Mouse (Mus musculus): ENCODE data around the gene Mgmt. TPM values are rescaled to one million over a fixed set of nuclear protein-coding genes. Genes with fewer than 3 reads are reported as not detected.

Gene Mgmt
- polyA plus RNA-seq, 2 experiments = 1.3 to 3.4 TPM

DNA sequence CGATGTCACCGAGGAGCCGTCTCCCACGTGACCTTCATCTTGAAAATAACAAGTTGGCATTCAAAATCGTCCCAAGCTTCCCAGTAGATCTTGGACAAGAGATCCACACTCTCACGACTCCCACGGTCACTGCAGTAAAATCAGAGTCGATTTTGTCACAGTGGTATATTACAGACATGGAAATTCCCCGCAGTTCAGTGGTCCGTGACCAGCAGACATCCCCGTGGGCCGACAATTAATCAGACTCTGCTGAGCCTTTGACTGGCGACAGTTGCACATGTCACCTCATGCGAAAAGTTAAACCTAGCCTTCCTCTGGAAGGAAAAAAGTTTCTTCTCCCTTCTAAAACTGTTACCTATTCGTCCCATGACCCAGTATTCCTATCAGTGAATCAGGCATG is 106.8 kb downstream of the Mgmt start:
- Histone ChIP-seq H3K4me3 (ENCODE audit: insufficient read depth in 1 of 2, low read depth in 2 of 2, low read length in 2 of 2) (no peak overlapping the region), H3K27ac (no peak overlapping the region), H3K9me3 (ENCODE audit: control insufficient read depth, low read length) (no peaks in the 10 kb centered on the region), H3K4me1 (replicated peaks; ENCODE audit: control insufficient read depth in 2 of 2, insufficient read depth in 2 of 2, low read length in 1 of 2) (no peaks in the 10 kb centered on the region), H3K4me2 (ENCODE audit: low read depth) (no peak overlapping the region), H3K9ac (replicated peaks) (no peak overlapping the region), H3K36me3 (replicated peaks; ENCODE audit: control insufficient read depth, insufficient read depth, low read depth) (no peaks in the 10 kb centered on the region), H3K27me3 (ENCODE audit: control insufficient read depth, insufficient read depth, low read length) (no peaks in the 10 kb centered on the region)
- WGBS (ENCODE audit: insufficient replicate concordance) = 75% methylated on average over 15 of the region's 15 CpGs
- no peak for ATAC-seq (ENCODE audit: insufficient read depth)
- no peak for TF ChIP-seq EP300 (IDR thresholded peaks at IDR 0.05; ENCODE audit: low read depth)
- no peak for TF ChIP-seq CTCF (IDR thresholded peaks at IDR 0.05; ENCODE audit: low read depth)
- DNase-seq (ENCODE audit: low read depth in 3 of 3, low spot score in 3 of 3) = no peak

DNA sequence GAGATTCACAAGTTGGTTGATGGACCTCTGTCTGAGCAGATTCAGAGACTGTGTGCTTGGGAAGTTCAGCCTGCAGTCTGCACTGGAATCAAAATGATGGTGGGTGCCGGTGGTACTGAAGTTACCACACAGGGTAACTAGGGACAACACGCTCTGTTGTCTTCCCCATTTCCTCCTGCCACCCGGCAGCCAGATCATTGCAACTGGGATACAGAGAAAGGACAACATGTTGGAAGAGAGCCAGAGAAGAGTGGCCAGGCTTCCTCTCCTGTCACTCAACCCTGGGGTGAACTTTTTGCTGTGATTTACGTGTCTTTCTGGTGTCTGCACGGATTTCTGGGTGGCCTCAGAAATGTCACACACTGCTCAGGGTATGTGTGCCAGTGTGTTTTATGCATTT is 107.4 kb downstream of the Mgmt start:
- ATAC-seq (ENCODE audit: insufficient read depth) = no peak
- Histone ChIP-seq H3K9ac (replicated peaks) (no peak overlapping the region), H3K36me3 (replicated peaks; ENCODE audit: control insufficient read depth, insufficient read depth, low read depth) (no peaks in the 10 kb centered on the region), H3K9me3 (ENCODE audit: control insufficient read depth, low read length) (no peaks in the 10 kb centered on the region), H3K4me2 (ENCODE audit: low read depth) (no peak overlapping the region), H3K27ac (no peak overlapping the region), H3K4me3 (ENCODE audit: insufficient read depth in 1 of 2, low read depth in 2 of 2, low read length in 2 of 2) (no peak overlapping the region), H3K4me1 (replicated peaks; ENCODE audit: control insufficient read depth in 2 of 2, insufficient read depth in 2 of 2, low read length in 1 of 2) (no peaks in the 10 kb centered on the region), H3K27me3 (ENCODE audit: control insufficient read depth, insufficient read depth, low read length) (no peaks in the 10 kb centered on the region)
- TF ChIP-seq EP300 (IDR thresholded peaks at IDR 0.05; ENCODE audit: low read depth) (no peak), CTCF (IDR thresholded peaks at IDR 0.05; ENCODE audit: low read depth) (no peak)
- WGBS (ENCODE audit: insufficient replicate concordance) = 26% methylated on average over 5 of the region's 5 CpGs
- DNase-seq (ENCODE audit: low read depth in 3 of 3, low spot score in 3 of 3) = no peak

- no peaks in the 10 kb centered on the region for H3K9me3 ChIP-seq (ENCODE audit: control insufficient read depth, low read length)
- H3K9ac ChIP-seq (replicated peaks) = no peak overlapping the region
- TF ChIP-seq EP300 (IDR thresholded peaks at IDR 0.05; ENCODE audit: low read depth) = no peak
- TF ChIP-seq CTCF (IDR thresholded peaks at IDR 0.05; ENCODE audit: low read depth) = no peak
- H3K4me3 ChIP-seq (ENCODE audit: insufficient read depth in 1 of 2, low read depth in 2 of 2, low read length in 2 of 2) = no peak overlapping the region
- no peak overlapping the region for H3K27ac ChIP-seq
- 77% methylated on average over 3 of the region's 3 CpGs for WGBS (ENCODE audit: insufficient replicate concordance)
- H3K4me2 ChIP-seq (ENCODE audit: low read depth) = no peak overlapping the region
- H3K27me3 ChIP-seq (ENCODE audit: control insufficient read depth, insufficient read depth, low read length) = no peaks in the 10 kb centered on the region
- no peak for DNase-seq (ENCODE audit: low read depth in 3 of 3, low spot score in 3 of 3)
- no peaks in the 10 kb centered on the region for H3K4me1 ChIP-seq (replicated peaks; ENCODE audit: control insufficient read depth in 2 of 2, insufficient read depth in 2 of 2, low read length in 1 of 2)
- ATAC-seq (ENCODE audit: insufficient read depth) = no peak
- no peaks in the 10 kb centered on the region for H3K36me3 ChIP-seq (replicated peaks; ENCODE audit: control insufficient read depth, insufficient read depth, low read depth)
Measured at GRCm38 (mm10) chr7:137002431-137002830, 108.0 kb downstream of the Mgmt start.

DNA sequence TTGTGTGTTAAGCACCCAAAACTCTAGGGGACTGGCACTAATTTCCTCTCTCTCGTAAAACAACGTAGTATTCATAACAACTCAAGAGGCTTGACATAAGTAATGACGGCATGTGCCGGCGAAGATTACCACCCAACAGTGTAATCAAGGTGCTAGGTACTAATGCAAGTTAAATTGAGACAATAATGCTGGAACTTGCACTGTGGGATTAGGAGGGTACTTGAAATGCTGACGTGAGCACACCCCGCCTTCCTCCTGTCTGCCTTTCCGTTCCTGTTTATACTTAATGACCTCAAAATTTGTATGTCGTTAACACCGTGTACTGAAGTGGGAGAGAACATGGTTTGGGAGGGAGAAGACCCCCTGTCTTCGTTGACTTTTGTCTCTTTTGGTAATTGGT is 110.9 kb downstream of the Mgmt start:
- Histone ChIP-seq H3K4me3 (ENCODE audit: insufficient read depth in 1 of 2, low read depth in 2 of 2, low read length in 2 of 2) (no peak overlapping the region), H3K9ac (replicated peaks) (no peak overlapping the region), H3K36me3 (replicated peaks; ENCODE audit: control insufficient read depth, insufficient read depth, low read depth) (no peaks in the 10 kb centered on the region), H3K4me2 (ENCODE audit: low read depth) (no peak overlapping the region), H3K4me1 (replicated peaks; ENCODE audit: control insufficient read depth in 2 of 2, insufficient read depth in 2 of 2, low read length in 1 of 2) (no peaks in the 10 kb centered on the region), H3K27me3 (ENCODE audit: control insufficient read depth, insufficient read depth, low read length) (no peaks in the 10 kb centered on the region), H3K27ac (no peak overlapping the region), H3K9me3 (ENCODE audit: control insufficient read depth, low read length) (no peaks in the 10 kb centered on the region)
- no peak for TF ChIP-seq CTCF (IDR thresholded peaks at IDR 0.05; ENCODE audit: low read depth)
- ATAC-seq (ENCODE audit: insufficient read depth) (no peak), DNase-seq (ENCODE audit: low read depth in 3 of 3, low spot score in 3 of 3) (no peak)
- WGBS (ENCODE audit: insufficient replicate concordance) = 59% methylated on average over 11 of the region's 11 CpGs

GRCm38 (mm10) chr7:137008321-137008720 is 113.9 kb downstream of the Mgmt start:
- Histone ChIP-seq H3K9ac (replicated peaks) (no peak overlapping the region), H3K4me3 (ENCODE audit: insufficient read depth in 1 of 2, low read depth in 2 of 2, low read length in 2 of 2) (no peak overlapping the region), H3K9me3 (ENCODE audit: control insufficient read depth, low read length) (no peaks in the 10 kb centered on the region), H3K4me1 (replicated peaks; ENCODE audit: control insufficient read depth in 2 of 2, insufficient read depth in 2 of 2, low read length in 1 of 2) (no peaks in the 10 kb centered on the region), H3K27me3 (ENCODE audit: control insufficient read depth, insufficient read depth, low read length) (no peaks in the 10 kb centered on the region), H3K27ac (no peak overlapping the region), H3K36me3 (replicated peaks; ENCODE audit: control insufficient read depth, insufficient read depth, low read depth) (no peaks in the 10 kb centered on the region), H3K4me2 (ENCODE audit: low read depth) (no peak overlapping the region)
- DNase-seq (ENCODE audit: low read depth in 3 of 3, low spot score in 3 of 3) (no peak), ATAC-seq (ENCODE audit: insufficient read depth) (no peak)
- TF ChIP-seq CTCF (IDR thresholded peaks at IDR 0.05; ENCODE audit: low read depth) = no peak
- no peak for TF ChIP-seq EP300 (IDR thresholded peaks at IDR 0.05; ENCODE audit: low read depth)
- 65% methylated on average over 6 of the region's 6 CpGs for WGBS (ENCODE audit: insufficient replicate concordance)
